Mouse (Mus musculus) B cell, adult 2 months (primary cell): ENCODE data around the gene C1qc.

Experiments
- DNase-seq, 2 experiments: peaks; one replicate each; pipeline ENCODE4 v3.0.0; 2022

C1qc gene

DNA sequence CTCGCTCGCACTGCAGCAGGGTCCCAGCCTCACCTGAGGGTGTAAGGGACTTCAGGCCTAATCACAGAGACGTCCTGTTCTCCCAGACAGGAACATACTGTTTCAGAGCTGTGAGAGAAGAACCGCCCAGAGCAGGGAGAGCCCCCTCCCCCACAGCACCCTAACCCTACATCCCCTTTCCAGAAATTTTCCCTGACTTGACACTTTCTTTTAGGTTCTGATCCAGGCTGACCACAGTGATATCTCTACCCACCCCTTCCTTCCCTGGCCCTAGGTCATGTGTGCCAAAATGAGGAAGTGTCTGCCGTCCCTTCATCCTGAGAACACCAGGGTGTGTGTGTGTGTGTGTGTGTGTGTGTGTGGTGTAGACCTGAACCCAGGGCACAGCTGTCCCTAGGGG, at the start of gene C1qc:
TSS of gene C1qc (minus strand) at position 255 of the 400 bp plus-strand sequence.
- no peak for DNase-seq

DNA sequence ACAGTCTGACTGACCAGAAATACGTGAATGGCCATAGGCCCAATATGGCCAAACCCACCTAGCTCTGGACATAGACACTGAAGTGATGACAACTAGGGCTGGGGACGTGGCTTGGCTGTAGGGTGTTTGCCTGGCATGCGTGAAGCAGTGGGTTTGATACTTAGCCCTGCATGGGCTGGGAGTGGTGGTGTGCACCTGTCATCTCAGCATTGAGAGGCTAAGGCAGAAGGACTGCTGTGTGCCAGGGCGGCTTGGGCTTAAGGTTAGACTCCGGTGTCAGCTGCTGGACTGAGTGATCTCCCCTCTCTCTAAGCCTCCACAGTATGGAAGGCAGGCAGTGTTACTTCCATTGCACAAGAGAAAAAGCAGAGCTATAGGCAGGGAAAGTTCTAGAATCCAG, 45.1 kb upstream of the C1qc start:
- DNase-seq: no peak

DNA sequence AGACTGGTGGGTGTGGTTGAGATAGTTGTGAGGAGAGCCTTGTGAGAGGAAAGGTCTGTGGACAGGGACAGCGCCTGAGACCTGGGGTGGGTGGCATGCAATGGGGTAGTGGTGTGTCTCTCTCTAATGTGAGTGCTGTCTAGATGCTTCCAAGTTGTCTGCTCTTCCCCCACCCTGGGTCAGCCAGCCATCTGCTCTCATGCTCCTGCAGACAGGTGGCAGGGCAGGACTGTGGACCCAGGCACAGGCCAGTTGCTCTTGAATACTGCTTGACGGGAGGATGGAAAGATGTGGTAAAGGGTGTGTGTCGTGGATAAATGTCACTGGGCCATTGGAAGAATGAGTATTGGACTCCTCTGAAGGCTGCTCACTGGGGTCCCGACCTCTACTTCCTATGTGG, 44.5 kb upstream of the C1qc start:
- no peak for DNase-seq

DNA sequence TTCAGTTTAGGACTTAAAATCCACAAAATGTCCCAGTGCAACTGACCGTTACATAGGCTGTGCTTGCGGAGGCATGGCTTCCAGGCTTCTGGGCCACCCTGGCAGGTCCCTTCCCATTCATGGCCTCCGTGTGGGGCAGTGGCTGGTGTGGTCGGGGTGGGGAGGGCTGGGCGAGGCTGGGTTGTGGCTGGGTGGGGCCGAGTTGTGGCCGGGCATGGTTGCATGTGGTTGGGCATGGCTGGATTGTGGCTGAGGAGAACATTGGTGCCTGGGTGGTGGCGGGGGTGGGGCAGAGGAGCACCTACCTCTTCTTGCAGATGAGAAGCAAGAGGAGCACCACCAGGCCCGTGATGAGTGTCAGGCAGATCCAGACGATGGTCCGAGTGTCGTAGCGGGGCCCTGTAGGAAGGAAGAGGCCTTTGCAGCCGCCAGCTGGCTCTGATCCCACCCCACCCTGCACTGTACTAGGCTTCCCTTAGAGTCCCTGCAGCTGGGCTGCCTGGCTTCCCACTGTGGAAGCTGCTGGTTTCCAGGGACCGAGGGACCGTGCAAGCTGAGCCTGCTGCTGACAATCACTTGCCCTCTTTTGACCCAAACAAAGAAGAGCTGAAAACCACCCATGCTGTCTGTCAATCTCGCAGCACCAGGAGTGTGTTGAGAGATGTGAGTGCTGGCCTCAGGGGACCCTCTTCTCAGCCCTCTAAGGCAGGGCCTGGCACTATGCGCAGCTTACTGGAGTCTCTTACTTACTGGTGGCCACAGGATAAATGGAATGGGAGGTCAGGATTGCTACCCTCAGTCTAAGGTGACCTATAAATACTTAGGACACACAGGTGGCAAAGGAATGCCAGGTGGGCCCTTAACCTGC, 42.1 kb upstream of the C1qc start:
- DNase-seq: no peak

DNA sequence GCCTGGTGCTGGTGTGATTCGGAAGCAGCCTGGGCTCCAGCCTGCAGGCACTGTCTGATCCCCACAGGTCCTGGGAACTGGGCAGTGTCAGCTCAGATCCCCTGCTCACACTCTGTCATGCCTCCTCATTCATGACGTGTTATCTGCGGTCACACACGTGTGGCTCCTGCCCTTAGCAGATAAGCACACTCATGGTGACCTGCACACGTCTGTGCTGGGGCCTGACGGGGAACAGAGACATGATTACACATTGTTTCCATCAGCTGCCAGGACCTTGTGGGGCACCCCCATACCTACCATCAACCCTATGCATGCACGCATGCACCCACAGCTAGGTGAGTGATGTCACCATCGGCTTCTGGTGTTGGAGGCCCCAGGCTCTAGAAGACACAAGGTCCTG, 37.6 kb upstream of the C1qc start:
- no peak for DNase-seq

DNA sequence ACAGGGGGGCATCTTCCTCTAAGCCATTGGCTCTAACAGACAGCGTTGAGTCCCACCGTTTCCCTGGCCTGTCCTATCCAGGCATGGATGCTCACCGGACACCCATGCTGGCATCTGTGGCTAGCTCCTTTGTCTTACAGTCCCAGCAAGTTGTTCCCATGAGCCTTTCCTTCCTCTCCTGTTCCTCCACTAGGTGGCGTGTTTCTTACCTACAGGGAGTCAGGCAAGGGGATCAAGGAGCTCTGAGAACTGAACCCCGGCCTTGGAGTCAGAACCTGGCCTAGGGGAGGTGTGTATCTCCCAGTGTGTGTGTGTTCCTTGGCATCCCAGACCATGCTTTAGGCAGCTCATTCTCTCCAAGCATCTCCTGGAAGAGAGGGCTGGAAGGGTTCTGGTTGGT, 36.1 kb upstream of the C1qc start:
- DNase-seq: peak; percentile 17 to 19

DNA sequence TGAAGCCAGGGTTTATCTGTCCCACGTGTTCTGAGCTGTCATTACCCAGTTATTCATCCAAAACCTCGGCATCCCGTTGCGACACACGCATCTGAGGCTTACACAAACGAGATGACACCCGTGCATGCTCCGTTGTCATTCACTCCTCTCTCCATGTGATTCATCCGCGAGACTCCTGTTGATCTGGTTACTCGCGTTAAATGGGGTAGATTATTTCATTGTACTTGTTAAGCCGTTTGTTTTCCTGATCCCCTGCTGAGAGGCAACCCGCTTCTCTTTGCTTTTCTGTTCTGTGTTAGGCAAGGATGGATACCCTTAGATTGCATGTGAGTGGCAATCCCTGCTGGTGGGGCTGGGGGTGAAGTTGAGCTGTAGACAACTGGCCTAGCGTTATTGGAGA, 32.9 kb upstream of the C1qc start:
- no peak for DNase-seq

DNA sequence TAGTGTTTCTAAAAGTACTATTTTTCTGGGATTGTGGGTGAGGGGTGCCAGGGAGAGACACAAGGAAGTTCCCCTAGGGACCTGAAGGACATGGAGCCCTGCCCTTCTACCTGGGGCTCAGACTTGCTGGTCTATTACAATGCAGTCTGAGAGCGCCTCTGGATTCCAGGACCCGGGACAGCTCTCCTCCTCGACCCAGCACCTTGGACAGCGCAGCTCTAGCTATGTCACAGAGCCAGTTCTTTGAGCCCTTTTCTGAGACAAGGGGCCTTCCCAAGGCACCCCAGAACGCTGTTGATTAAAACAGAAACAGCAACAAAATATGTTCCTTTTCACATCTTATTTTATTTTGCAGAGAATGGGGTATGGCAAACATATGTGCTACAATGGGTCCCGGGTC, 31.7 kb upstream of the C1qc start:
- peak; percentile 26 to 28 for DNase-seq

DNA sequence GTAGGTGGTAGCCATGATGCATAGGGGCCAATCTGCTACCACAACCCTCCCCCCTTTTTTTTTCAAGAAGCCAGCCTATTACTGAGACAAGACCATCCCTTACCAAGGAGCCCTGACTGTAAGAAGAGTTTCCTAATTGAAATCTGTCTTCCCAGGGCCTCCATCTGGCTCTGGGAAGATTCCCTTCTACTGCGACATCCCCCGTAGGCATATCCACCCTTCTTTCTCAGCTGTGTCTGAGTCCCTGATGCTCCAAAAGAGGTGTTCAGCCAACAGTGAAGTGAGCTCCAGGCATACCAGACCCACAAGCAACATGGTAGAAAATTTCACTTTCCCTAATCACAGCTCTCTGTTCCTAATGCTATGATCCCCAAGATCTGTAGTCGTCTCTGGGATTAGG, 26.7 kb upstream of the C1qc start:
- DNase-seq: no peak

DNA sequence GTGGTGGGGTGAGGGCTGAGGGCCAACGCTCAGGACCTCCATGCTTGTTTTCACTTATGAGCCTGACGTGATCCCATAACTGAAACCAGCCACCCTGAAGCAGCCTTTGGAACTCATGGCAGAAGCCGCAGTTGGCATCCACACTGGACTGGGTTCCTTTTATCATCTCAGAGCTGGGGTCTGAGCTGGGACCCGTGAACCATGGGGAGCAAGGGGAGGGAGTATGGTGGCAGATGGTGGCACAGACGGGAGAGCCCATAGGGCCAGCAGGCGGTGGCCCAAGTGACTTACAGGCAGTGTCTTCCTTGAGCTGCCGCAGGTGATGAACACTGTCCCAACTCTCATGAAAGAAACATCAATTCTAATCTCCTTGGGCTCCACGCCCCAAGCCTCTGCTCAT, 26.0 kb upstream of the C1qc start:
- DNase-seq: no peak

DNA sequence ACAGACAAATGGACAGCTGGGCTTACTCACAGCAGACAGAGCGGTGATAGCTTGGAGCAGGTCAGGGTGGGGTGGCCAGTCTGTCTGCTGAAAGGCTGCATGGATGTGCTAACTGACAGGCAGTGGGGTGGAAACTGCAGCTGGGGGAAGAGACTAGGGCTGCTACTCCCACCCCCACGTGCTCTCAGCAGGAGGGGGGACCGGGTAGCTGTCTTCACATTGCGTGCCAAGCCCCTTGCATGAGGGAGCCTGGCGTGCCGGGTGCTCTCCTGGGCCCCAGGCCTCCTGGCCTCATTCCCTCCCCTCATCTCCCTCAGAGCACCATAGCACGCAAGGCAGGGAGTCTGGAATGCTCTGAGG, 24.3 kb upstream of the C1qc start:
- no peak for DNase-seq

DNA sequence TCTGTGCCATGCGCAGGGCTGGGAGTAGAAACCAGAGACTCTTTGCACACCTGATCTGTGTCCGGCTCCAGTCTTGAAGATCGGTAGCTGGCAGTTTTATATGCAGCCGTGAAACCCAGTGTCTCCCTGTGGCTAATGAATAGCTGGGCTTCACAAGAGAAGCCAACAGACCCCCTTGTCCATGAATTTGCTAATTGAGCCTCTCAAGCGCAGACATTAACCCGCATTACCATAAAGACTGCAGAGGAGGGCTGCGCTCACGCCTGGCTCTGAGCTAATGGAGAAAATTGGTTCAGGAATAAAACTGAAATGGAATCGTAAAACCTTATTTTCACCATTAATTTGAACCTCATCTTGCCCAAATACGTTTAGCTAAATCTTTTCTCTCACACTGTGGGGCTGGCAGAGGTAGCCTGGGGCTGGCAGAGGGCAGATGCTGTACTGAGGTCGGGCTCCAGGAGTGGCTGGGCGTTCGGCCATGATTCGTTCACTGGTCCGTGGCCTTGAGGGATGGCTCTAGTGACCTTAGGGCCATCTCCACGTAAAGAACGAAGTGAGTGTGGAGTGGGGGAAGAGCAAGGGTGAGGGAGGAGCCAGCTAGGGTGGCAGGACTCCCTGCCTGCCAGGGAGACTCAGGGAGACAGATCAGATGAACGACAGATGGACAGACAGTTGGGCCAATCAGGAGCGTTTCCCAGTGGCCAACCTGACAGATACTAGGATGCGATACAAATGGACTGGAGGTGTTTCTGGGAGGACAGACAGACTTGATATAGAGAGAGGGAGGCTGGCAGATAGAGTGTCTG, 23.7 kb upstream of the C1qc start:
- DNase-seq: no peak

DNA sequence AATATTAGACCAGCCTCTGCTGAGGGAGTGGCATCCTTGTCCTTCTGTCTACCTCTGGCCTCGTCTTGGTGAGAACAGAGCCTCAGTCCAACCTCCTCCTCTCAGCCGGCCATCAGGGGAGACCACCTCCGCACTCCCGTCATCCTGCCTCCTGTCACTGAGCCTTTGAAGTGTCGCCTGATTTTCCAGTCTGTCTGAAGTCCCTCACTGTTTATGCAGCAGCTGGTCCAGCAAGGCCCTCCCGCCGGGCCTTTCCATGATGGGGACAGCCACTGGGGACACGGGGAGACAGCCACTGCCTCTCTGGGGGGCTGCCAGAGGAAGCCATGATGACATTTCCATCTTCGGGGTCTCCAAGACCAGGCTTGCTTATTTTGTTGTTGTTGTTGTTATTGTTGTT, 20.0 kb upstream of the C1qc start:
- no peak for DNase-seq

DNA sequence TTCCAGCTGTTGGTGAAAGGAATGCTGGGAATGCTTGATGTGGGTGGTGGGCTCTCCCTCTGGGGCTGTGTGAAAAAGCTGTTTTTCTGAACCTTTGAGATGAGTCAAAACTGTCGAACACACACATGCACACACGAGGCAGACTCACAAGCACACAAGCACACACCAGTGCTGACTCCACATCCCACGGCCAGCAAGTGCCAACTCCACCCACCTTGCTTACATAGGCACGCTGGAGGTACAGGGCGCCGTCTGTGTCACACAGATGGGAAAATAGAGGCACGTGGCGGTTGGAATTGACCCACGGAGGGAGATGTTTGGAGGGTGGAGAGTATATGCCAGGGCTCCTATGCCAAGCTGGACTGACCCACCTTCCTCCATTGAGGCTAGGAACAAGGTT, 18.9 kb upstream of the C1qc start:
- DNase-seq: no peak

DNA sequence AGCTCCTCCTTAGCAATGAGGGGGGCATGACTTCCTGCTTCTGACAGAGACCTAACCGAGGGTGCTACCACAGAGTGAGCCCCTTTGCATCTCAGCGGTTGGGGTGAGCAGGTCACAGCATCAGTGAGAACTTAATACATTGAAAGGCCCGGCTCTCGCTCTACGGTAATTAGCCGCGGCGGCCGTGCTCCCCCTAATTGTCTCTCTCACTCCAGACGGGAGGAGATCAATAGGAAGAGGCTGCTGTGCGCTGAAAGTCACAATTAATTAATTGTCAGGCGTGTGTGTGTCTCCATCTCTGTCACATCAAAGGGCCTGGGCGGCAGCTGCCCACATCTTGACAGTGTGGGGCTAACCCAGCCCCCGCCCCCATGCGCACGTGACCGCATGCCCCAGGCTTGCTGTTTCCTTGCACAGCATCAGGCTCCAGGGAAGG, 18.4 kb upstream of the C1qc start:
- no peak for DNase-seq

DNA sequence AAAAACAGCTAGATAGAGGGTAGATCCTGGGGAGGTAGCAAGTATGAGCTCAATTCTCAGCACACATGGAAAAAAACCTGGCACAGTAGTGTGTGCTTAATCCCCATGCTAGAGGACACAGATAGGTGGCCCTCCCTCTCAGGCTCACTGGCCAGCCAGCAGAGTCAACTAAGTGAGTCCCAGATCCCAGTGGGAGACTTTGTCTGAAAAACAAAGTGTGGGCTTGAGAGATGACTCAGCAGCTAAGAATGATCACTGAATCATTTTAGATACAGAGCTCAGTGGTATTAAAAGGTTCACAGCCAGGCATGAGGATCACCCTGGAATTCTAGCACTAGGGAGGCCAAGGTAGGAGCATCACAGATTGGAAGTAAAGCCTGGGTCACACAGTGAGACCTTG, 14.9 kb upstream of the C1qc start:
- no peak for DNase-seq

DNA sequence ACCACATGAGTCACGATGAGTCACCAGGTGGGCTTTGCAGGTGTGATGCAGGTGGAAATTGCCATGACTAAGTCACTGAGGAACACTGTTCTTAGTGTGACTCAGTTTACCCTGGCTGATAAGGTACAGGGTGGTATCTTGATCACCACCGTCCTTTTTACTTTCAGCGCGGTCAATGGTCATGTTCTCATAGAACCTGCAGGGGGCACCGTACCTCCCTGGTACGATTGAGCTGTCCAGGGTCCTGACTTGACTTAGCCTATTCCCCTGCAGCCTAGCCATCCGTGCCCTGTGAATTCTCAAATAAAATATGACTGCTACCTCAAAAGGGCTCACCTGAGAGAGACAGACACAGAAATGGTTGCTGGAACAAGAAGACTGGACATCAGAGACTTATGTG, 14.2 kb upstream of the C1qc start:
- peak; percentile 33 to 35 for DNase-seq

DNA sequence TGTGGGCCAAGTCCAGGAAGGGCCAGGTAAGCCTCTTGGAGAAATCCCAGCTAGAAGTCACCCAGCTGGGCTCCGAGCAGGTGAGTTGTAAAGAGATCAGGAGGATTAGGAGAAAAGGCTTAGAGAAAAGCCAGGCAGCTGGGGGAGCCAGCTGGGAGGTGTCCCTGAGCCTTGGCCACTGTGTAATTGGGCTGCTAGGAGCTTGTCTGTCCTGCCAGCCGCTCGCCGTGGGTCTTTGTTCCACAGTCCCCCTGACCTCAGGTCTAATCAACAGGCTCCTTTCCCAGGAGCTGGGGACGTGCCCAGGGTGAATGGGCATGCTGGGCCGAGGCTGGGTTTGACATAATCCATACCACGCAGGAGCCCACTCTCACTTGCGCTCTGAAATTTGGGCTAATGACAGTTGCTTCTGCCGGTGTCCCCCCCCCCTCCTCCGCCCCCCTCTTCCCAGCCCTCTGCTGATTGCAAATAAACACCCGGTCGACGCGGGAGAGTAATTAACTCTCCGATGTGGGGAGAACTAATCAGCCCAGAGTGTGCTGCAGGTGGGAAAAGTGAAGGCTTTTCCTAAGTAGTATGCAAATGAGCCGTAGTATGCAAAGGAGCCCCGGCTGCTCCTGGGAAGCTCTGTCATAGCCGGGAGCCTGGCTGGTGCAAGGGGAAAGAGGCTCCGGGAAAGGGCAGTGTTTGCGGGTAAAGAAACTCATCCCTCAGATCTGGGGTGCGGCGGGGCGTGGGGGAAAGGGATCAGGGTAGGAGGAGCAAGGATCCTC, 12.1 kb upstream of the C1qc start:
- DNase-seq: no peak

DNA sequence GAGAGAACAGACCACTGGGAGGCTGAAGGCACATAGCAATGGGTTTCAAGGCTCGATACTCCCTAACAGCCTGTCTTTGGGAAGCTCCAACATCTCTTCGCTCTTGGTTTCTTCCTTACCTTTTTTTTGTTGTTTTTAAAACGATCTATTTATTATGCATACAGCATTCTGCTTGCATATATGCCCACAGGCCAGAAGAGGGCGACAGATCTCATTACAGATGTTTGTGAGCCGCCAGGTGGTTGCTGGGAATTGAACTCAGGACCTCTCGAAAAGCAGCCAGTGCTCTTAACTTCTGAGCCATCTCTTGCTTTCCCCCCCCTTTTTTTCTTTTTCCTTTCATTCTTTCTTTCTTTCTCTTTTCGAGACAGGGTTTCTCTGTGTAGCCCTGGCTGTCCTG, 6.3 kb upstream of the C1qc start:
- DNase-seq: no peak

DNA sequence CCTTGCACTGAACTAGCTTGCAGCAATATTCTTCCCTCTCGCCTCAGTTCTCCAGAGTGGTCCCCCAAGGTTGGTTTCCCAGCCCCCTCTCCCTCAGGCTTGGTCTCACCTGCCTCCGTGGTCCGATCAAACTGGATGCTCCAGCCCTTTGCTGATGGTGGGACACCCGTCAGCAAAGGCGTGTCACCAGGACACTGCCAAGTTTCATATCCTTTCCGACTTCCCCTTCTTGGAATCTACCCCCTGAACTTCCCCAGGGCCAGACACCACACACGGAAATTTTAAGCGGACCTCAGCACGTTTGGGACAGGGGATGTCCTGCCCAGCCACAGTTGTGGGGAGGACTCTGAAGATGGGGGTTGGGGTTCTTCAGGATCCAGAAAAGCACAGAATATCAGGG, 5.8 kb upstream of the C1qc start, which contains the start of gene C1qa:
TSS of gene C1qa (minus strand) at position 167 of the 400 bp plus-strand sequence.
- DNase-seq: no peak

DNA sequence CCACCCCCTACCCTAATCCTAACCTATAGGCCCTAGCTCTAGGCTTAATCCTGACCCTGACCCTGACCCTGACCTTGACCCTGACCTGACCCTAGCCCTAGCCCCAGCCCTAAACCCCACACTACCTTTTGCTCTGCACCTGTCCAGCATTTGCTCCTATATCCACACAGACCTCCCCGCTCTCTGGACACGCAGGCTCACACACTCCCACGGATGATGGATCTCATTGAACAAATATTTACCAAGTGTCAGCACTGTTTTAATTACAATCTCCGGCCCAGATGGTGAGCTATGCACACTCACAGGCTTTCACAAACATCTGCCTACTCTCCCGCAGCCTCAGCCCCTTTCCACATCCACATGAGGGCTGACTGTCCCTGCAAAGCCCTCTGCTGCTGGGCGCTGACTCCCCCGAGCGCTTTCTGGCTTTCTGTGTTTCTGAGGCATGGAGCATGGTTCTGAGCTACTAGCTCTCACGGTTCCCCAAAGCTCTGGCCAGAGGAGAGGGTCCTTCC, 5.3 kb upstream of the C1qc start:
- no peak for DNase-seq

DNA sequence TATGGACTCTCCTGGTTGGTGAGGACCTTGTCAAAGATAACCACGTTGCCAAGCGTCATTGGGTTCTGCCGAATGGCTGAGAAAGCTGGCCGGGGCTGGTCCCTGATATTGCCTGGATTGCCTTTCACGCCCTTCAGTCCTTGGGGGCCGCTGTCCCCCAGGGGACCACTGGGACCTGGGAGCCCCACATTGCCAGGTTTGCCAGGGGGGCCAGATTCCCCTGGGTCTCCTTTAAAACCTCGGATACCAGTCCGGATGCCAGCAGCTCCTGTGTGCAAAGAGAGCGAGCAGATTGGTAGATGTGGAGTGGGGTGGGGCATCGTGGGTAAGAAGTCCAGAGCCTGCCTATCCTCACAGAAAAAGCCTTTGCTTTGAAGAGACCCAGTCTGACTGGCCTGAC, 3.6 kb upstream of the C1qc start:
- DNase-seq: no peak

DNA sequence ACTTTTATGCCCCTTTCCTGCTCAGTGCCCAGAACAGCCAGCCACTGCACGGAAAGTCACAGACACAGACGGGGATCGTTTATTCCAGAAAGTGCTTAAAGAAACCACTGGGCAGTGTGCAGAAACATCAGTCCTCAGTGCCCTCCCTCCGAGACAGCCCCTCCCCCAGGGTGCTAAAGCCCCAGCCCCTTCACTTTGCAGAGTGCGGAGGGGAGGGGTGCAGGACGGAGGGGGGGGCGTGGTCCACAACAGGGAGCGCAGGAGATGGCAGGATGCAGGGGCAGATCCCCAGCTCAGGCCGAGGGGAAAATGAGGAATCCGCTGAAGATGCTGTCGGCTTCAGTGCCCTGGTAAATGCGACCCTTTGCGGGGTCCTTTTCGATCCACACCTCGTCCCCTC, 3.0 kb upstream of the C1qc start:
- DNase-seq: no peak
